ENCODE assay signal across 26 mouse cellular contexts in the genomic region with DNA sequence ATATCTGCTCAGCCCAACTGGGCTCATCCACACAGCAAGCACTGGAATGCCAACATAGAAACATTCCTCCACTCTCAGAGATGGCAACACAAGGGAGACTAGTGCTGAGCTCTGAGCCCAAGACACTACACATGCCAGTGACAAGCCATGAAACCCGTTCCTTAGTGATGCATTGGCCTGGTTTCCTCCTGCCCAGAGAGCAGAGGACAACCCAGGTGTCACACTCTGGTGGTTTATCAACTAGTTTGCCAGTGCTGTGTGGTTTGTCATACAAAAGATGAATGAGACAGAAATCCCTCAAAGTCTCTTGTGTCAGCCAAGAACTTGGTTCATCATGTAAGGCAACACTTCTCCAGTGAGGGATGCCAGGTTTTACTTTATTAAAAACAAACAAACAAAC. TPM values are rescaled to one million over a fixed set of nuclear protein-coding genes. Genes with fewer than 3 reads are reported as not detected.
DNase-seq lines count a peak whose midpoint lies in the region; ATAC-seq and TF ChIP-seq lines count a peak whose summit lies in the region.
"Had no signal": no experiment of that assay in that cellular context is flagged by ENCODE, and none has a peak within 500 bp of the region (broad histone marks: within the 10 kb centered on the region; RNA-seq: fewer than 3 reads in every experiment).

No protein-coding gene starts in this region.

- no peak overlapping the region for H3K9ac ChIP-seq in kidney, embryonic 15.5 days
- H3K9ac ChIP-seq in midbrain, postnatal 0 days (replicated peaks; ENCODE audit: low read length, poor library complexity, severe bottlenecking), result no peak overlapping the region
- H3K9ac ChIP-seq: forebrain, embryonic 12.5 days; forebrain, postnatal 0 days; hindbrain, embryonic 15.5 days; limb, embryonic 13.5 days; lung, embryonic 15.5 days; neural tube, embryonic 13.5 days had no signal

- no peaks in the 10 kb centered on the region for H3K36me3 ChIP-seq in kidney, embryonic 15.5 days
- H3K36me3 ChIP-seq in midbrain, postnatal 0 days (ENCODE audit: insufficient read depth, low read length), result no peaks in the 10 kb centered on the region
- H3K36me3 ChIP-seq in forebrain, embryonic 10.5 days (replicated peaks), result no peaks in the 10 kb centered on the region
- H3K36me3 ChIP-seq: forebrain, embryonic 12.5 days; hindbrain, embryonic 10.5 days; hindbrain, embryonic 15.5 days; limb, embryonic 13.5 days; lung, embryonic 15.5 days; neural tube, embryonic 13.5 days had no signal

- 76% methylated on average over 1 of the region's 1 CpGs for WGBS in kidney, embryonic 15.5 days
- WGBS in midbrain, postnatal 0 days, result 95% methylated on average over 1 of the region's 1 CpGs
- 89% methylated on average over 1 of the region's 1 CpGs for WGBS in forebrain, embryonic 10.5 days

- no peaks in the 10 kb centered on the region for H3K27me3 ChIP-seq in kidney, embryonic 15.5 days
- H3K27me3 ChIP-seq in midbrain, postnatal 0 days (ENCODE audit: insufficient read depth, low read length), result no peaks in the 10 kb centered on the region
- H3K27me3 ChIP-seq in forebrain, embryonic 10.5 days (ENCODE audit: poor library complexity, severe bottlenecking), result no peaks in the 10 kb centered on the region
- H3K27me3 ChIP-seq: forebrain, embryonic 12.5 days; hindbrain, embryonic 15.5 days; limb, embryonic 13.5 days; lung, embryonic 15.5 days; neural tube, embryonic 13.5 days had no signal

- no peak overlapping the region for H3K4me3 ChIP-seq in kidney, embryonic 15.5 days (replicated peaks)
- H3K4me3 ChIP-seq in midbrain, postnatal 0 days (ENCODE audit: low read depth, low read length), result no peak overlapping the region
- no peak overlapping the region for H3K4me3 ChIP-seq in forebrain, embryonic 10.5 days
- H3K4me3 ChIP-seq: erythroblast, embryonic 14.5 days; forebrain, embryonic 12.5 days; hindbrain, embryonic 10.5 days; hindbrain, embryonic 15.5 days; limb, embryonic 13.5 days; lung, embryonic 15.5 days; myocyte; neural tube, embryonic 13.5 days had no signal

- no peak for ATAC-seq in kidney, embryonic 15.5 days (replicated peaks; ENCODE audit: low FRiP score)
- no peak for ATAC-seq in midbrain, postnatal 0 days (ENCODE audit: low FRiP score)
- ATAC-seq: forebrain, postnatal 0 days; intestine, embryonic 16.5 days; midbrain, embryonic 16.5 days had no signal

- no peak overlapping the region for H3K27ac ChIP-seq in kidney, embryonic 15.5 days
- H3K27ac ChIP-seq in midbrain, postnatal 0 days (ENCODE audit: low read depth, low read length), result no peak overlapping the region
- no peak overlapping the region for H3K27ac ChIP-seq in forebrain, embryonic 10.5 days
- H3K27ac ChIP-seq: forebrain, embryonic 12.5 days; hindbrain, embryonic 10.5 days; hindbrain, embryonic 15.5 days; limb, embryonic 13.5 days; lung, embryonic 15.5 days; neural tube, embryonic 13.5 days had no signal

- DNase-seq in kidney, adult 11 months, result peak; percentile 50
- peak; percentile 70 for DNase-seq in thymus, postnatal 0 days (ENCODE audit: low spot score)
- no peak for DNase-seq in thymus, postnatal 4 days
- peak; percentile 43 for DNase-seq in naive thymus-derived CD4-positive, alpha-beta T cell, adult 2 months (ENCODE audit: low read depth)
- DNase-seq in midbrain, postnatal 0 days (ENCODE audit: low spot score), result no peak
- DNase-seq in spleen, adult 18-20 months, result no peak
- DNase-seq in forebrain, embryonic 10.5 days (ENCODE audit: extremely low spot score, low spot score), result no peak
- DNase-seq: adrenal gland, adult 8-10 months; cerebellum, adult 2 months; cerebellum, postnatal 14 days; forebrain, postnatal 0 days; heart, postnatal 14 days; lung, postnatal 36 days had no signal

- TF ChIP-seq CTCF in midbrain, postnatal 0 days (IDR thresholded peaks at IDR 0.05), result no peak

- H3K4me2 ChIP-seq in kidney, embryonic 15.5 days, result no peak overlapping the region
- no peak overlapping the region for H3K4me2 ChIP-seq in midbrain, postnatal 0 days (ENCODE audit: low read depth, low read length, poor library complexity, severe bottlenecking)
- H3K4me2 ChIP-seq: forebrain, embryonic 12.5 days; hindbrain, embryonic 15.5 days; limb, embryonic 13.5 days; liver, embryonic 11.5 days; lung, embryonic 15.5 days; midbrain, embryonic 11.5 days; neural tube, embryonic 13.5 days had no signal

- no peaks in the 10 kb centered on the region for H3K9me3 ChIP-seq in kidney, embryonic 15.5 days (replicated peaks)
- no peaks in the 10 kb centered on the region for H3K9me3 ChIP-seq in midbrain, postnatal 0 days (ENCODE audit: low read length)
- H3K9me3 ChIP-seq in forebrain, embryonic 10.5 days, result no peaks in the 10 kb centered on the region
- H3K9me3 ChIP-seq: forebrain, embryonic 12.5 days; hindbrain, embryonic 10.5 days; hindbrain, embryonic 15.5 days; limb, embryonic 13.5 days; lung, embryonic 15.5 days; neural tube, embryonic 13.5 days had no signal

- peaks cover 52% of the 10 kb centered on the region for H3K4me1 ChIP-seq in kidney, embryonic 15.5 days
- no peaks in the 10 kb centered on the region; the same call in 1 of the 2 replicates for H3K4me1 ChIP-seq in midbrain, postnatal 0 days (ENCODE audit: insufficient read depth, low read length)
- peaks cover 21% of the 10 kb centered on the region for H3K4me1 ChIP-seq in forebrain, embryonic 10.5 days

RNA-seq across cellular contexts. Expression of a gene that starts 59.0 kb away (rescaled TPM):
- 11.0 and 12.1 TPM in 2 replicates for polyA plus RNA-seq in kidney, embryonic 15.5 days (2015; fragmentation: Nextera tagmentation; extraction: Ambion mirVana)
- polyA plus RNA-seq in thymus, postnatal 0 days (2015; fragmentation: Nextera tagmentation; extraction: Ambion mirVana), result 2.5 and 4.7 TPM in 2 replicates
- total RNA-seq in midbrain, postnatal 0 days (2014; rRNA removed), result 68.8 and 72.9 TPM in 2 replicates
- polyA plus RNA-seq in midbrain, postnatal 0 days (2015; fragmentation: Nextera tagmentation; extraction: Ambion mirVana), result 8.9 and 11.3 TPM in 2 replicates
- polyA plus RNA-seq in forebrain, embryonic 10.5 days (2016; fragmentation: Nextera tagmentation; extraction: Ambion mirVana), result 5.6 and 6.6 TPM in 2 replicates

Comparison
In these comparisons a context has a peak if more than half of its experiments do, and no peak if none do; other contexts are left out.
1. DNase-seq: peak in kidney, adult 11 months (single experiment), thymus, postnatal 0 days (single experiment) and naive thymus-derived CD4-positive, alpha-beta T cell, adult 2 months (single experiment); none in thymus, postnatal 4 days (single experiment), midbrain, postnatal 0 days (single experiment), spleen, adult 18-20 months (0 of 2) and forebrain, embryonic 10.5 days (single experiment).